Mouse (Mus musculus): ENCODE measurements around the gene Mxra8.

Gene Mxra8

GRCm38 (mm10) chr4:155837404-155838010, 2.0 kb upstream of the Mxra8 start:
- peak; percentile 63 to 68 for DNase-seq

GRCm38 (mm10) chr4:155838187-155839153, 1.0 kb upstream of the Mxra8 start:
- peak in 1 of 2 experiments; percentile 28 for DNase-seq

- peak in 1 of 2 experiments; percentile 28 for DNase-seq
Observed at GRCm38 (mm10) chr4:155840076-155841002, 859 bp downstream of the Mxra8 start.

GRCm38 (mm10) chr4:155841003-155841454, 1.5 kb downstream of the Mxra8 start:
- peak; percentile 81 to 84 for DNase-seq

GRCm38 (mm10) chr4:155841651-155842270, 2.3 kb downstream of the Mxra8 start:
- DNase-seq: no peak

GRCm38 (mm10) chr4:155843231-155843630, 3.8 kb downstream of the Mxra8 start:
- DNase-seq: peak; percentile 75 to 84

- peak; percentile 91 to 96 for DNase-seq
Observed at GRCm38 (mm10) chr4:155846871-155847578, 7.5 kb downstream of the Mxra8 start, which contains the start of gene Dvl1. Gene Dvl1, plus strand, starts transcription at chr4:155847402.

GRCm38 (mm10) chr4:155847591-155848352, 8.3 kb downstream of the Mxra8 start:
- peak; percentile 70 to 74 for DNase-seq

GRCm38 (mm10) chr4:155848434-155849095, 9.1 kb downstream of the Mxra8 start:
- DNase-seq: peak; percentile 76 to 90

GRCm38 (mm10) chr4:155849391-155849790, 9.9 kb downstream of the Mxra8 start:
- no peak for DNase-seq

GRCm38 (mm10) chr4:155849792-155850451, 10.4 kb downstream of the Mxra8 start:
- DNase-seq: peak; percentile 69 to 76

- DNase-seq: no peak
Observed at GRCm38 (mm10) chr4:155851368-155851767, 11.9 kb downstream of the Mxra8 start.

GRCm38 (mm10) chr4:155851951-155852411, 12.5 kb downstream of the Mxra8 start:
- peak; percentile 81 for DNase-seq

- no peak for DNase-seq
Observed at GRCm38 (mm10) chr4:155853421-155853820, 13.9 kb downstream of the Mxra8 start.

- DNase-seq: no peak
Observed at GRCm38 (mm10) chr4:155854991-155855390, 15.5 kb downstream of the Mxra8 start.

- no peak for DNase-seq
Observed at GRCm38 (mm10) chr4:155856071-155856470, 16.6 kb downstream of the Mxra8 start.

- no peak for DNase-seq
Observed at GRCm38 (mm10) chr4:155856881-155857280, 17.4 kb downstream of the Mxra8 start.

- DNase-seq: peak in 1 of 2 experiments; percentile 73
Observed at GRCm38 (mm10) chr4:155859318-155859717, 19.8 kb downstream of the Mxra8 start.

- no peak for DNase-seq
Observed at GRCm38 (mm10) chr4:155861787-155862186, 22.3 kb downstream of the Mxra8 start.
